Mouse (Mus musculus) testis, adult 2 months (tissue): ENCODE measurements around the gene Pdk1. TPM values are rescaled to one million over a fixed set of nuclear protein-coding genes. Genes with fewer than 3 reads are reported as not detected.
"Not testable (repeated sequence)": the region's sequence is repeated elsewhere in the genome, so short reads cannot be mapped to it uniquely, and the experiment has no call there.

Experiments used
- H3K27ac ChIP-seq: fragments of 200-500 bp; 2 replicates; pipeline ENCODE4 v1.5.1; 2012; ENCODE audit warnings: low read depth, low read length; ENCODE audit not compliant: control insufficient read depth, insufficient read depth
- H3K27me3 ChIP-seq: fragments of 200-500 bp; 2 replicates; pipeline ENCODE4 v1.6.1; 2012; ENCODE audit warnings: mild to moderate bottlenecking, low read length, moderate library complexity; ENCODE audit not compliant: control insufficient read depth, insufficient read depth
- H3K36me3 ChIP-seq: fragments of 200-500 bp; 2 replicates; pipeline ENCODE4 v1.6.1; 2012; ENCODE audit warnings: mild to moderate bottlenecking, low read length; ENCODE audit not compliant: control insufficient read depth, insufficient read depth
- H3K4me1 ChIP-seq: fragments of 200-500 bp; 2 replicates; pipeline ENCODE4 v1.6.1; 2012; ENCODE audit warnings: low read length; ENCODE audit not compliant: control insufficient read depth, insufficient read depth
- H3K4me3 ChIP-seq: fragments of 200-500 bp; 2 replicates; pipeline ENCODE4 v1.5.1; 2012; ENCODE audit warnings: low read depth, mild to moderate bottlenecking, low read length, moderate library complexity, mixed read lengths; ENCODE audit not compliant: control insufficient read depth
- CTCF ChIP-seq: fragments of 200-500 bp; IDR thresholded peaks from 2 replicates; pipeline ENCODE4 v1.5.1; 2012; ENCODE audit warnings: low read depth, mild to moderate bottlenecking, inconsistent platforms, low read length, moderate library complexity; ENCODE audit not compliant: control insufficient read depth, insufficient read depth, insufficient replicate concordance
- POLR2A ChIP-seq: fragments of 200-500 bp; IDR thresholded peaks from 2 replicates; pipeline ENCODE4 v1.6.1; 2012; ENCODE audit warnings: low read depth, mild to moderate bottlenecking, inconsistent platforms, low read length, moderate library complexity; ENCODE audit not compliant: control insufficient read depth
- polyA plus RNA-seq: library from polyadenylated mRNA; depleted of rRNA; stranded (reverse); fragments of >200 nt; gene quantifications from 2 replicates; pipeline ENCODE4 v1.2.3, GENCODE M21; 2012

The Pdk1 gene
- polyA plus RNA-seq, 1 experiment: 5.4 TPM

GRCm38 (mm10) chr2:71891536-71891935, 18.5 kb downstream of the Pdk1 start:
- no peak overlapping the region for H3K4me3 ChIP-seq
- no peaks in the 10 kb centered on the region for H3K36me3 ChIP-seq
- H3K27me3 ChIP-seq: no peaks in the 10 kb centered on the region
- H3K27ac ChIP-seq: no peak overlapping the region
- no peak for TF ChIP-seq CTCF
- no peak for TF ChIP-seq POLR2A
- H3K4me1 ChIP-seq: no peaks in the 10 kb centered on the region

GRCm38 (mm10) chr2:71892741-71893349, 19.8 kb downstream of the Pdk1 start:
- no peaks in the 10 kb centered on the region for H3K4me1 ChIP-seq
- H3K27me3 ChIP-seq: no peaks in the 10 kb centered on the region
- H3K27ac ChIP-seq: no peak overlapping the region
- TF ChIP-seq POLR2A (no peak), CTCF (no peak)
- no peaks in the 10 kb centered on the region for H3K36me3 ChIP-seq
- H3K4me3 ChIP-seq: no peak overlapping the region

- TF ChIP-seq CTCF (no peak), POLR2A (no peak)
- Histone ChIP-seq H3K27me3 (no peaks in the 10 kb centered on the region), H3K4me1 (no peaks in the 10 kb centered on the region), H3K4me3 (no peak overlapping the region), H3K27ac (no peak overlapping the region), H3K36me3 (no peaks in the 10 kb centered on the region)
Measured at GRCm38 (mm10) chr2:71895596-71896286, 22.7 kb downstream of the Pdk1 start.

DNA sequence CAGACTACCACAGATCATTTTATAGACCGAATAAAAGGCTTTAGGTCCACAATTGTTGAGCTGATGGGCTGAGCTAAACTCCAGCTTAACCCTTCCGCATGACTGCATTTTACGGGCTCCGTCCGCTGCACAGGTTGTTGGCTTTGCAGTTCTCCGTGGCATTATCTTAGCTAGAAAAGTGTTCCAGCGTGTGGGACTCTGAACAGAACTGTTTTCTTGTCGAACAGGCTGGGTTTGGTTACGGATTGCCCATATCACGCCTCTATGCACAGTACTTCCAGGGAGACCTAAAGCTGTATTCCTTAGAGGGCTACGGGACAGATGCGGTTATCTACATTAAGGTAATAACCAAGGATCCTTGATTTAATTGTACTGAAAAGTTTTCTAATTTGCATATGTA, 24.4 kb downstream of the Pdk1 start:
- TF ChIP-seq POLR2A: no peak
- no peak for TF ChIP-seq CTCF
- no peak overlapping the region for H3K4me3 ChIP-seq
- no peaks in the 10 kb centered on the region for H3K27me3 ChIP-seq
- H3K4me1 ChIP-seq: no peaks in the 10 kb centered on the region
- no peaks in the 10 kb centered on the region for H3K36me3 ChIP-seq
- H3K27ac ChIP-seq: no peak overlapping the region

GRCm38 (mm10) chr2:71898335-71898856, 25.4 kb downstream of the Pdk1 start:
- H3K4me1 ChIP-seq: no peaks in the 10 kb centered on the region
- TF ChIP-seq CTCF (no peak), POLR2A (no peak)
- no peak overlapping the region for H3K27ac ChIP-seq
- no peaks in the 10 kb centered on the region for H3K36me3 ChIP-seq
- H3K4me3 ChIP-seq: no peak overlapping the region
- H3K27me3 ChIP-seq: no peaks in the 10 kb centered on the region

- no peaks in the 10 kb centered on the region for H3K4me1 ChIP-seq
- H3K36me3 ChIP-seq: no peaks in the 10 kb centered on the region
- H3K27ac ChIP-seq: no peak overlapping the region
- no peak overlapping the region for H3K4me3 ChIP-seq
- TF ChIP-seq CTCF (no peak), POLR2A (no peak)
- no peaks in the 10 kb centered on the region for H3K27me3 ChIP-seq
Measured at GRCm38 (mm10) chr2:71899886-71900285, 26.9 kb downstream of the Pdk1 start.

GRCm38 (mm10) chr2:71905154-71905553, 32.1 kb downstream of the Pdk1 start:
- no peak for TF ChIP-seq CTCF
- no peak for TF ChIP-seq POLR2A
- Histone ChIP-seq H3K4me1 (no peaks in the 10 kb centered on the region), H3K27me3 (no peaks in the 10 kb centered on the region), H3K27ac (no peak overlapping the region), H3K4me3 (no peak overlapping the region), H3K36me3 (no peaks in the 10 kb centered on the region)

DNA sequence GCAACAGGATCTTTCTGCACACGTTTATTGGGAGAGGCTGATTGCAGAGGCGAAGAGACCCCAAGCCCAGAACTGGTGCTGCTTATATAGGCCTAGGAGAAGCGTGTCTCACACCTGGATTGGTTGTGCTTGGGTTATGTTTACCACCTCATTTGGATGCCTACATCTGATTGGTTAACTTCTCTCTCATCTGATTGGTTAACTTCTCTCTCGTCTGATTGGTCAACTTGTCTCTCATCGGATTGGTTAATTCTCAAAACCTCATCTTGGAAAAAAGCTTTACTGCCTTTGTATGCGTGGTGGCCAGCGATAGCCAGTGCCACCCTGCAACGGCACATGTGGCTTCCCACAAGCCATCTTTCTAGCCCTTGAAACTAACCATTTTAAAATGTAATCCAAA, 33.3 kb downstream of the Pdk1 start:
- not testable (repeated sequence) for H3K4me3 ChIP-seq, H3K4me1 ChIP-seq, H3K27ac ChIP-seq, H3K36me3 ChIP-seq, H3K27me3 ChIP-seq
